Mouse (Mus musculus): ENCODE measurements around the gene Rnaseh2a. TPM values are rescaled to one million over a fixed set of nuclear protein-coding genes. Genes with fewer than 3 reads are reported as not detected.

The Rnaseh2a gene
- polyA plus RNA-seq, 1 experiment from 2014 or later = 80.1 TPM

DNA sequence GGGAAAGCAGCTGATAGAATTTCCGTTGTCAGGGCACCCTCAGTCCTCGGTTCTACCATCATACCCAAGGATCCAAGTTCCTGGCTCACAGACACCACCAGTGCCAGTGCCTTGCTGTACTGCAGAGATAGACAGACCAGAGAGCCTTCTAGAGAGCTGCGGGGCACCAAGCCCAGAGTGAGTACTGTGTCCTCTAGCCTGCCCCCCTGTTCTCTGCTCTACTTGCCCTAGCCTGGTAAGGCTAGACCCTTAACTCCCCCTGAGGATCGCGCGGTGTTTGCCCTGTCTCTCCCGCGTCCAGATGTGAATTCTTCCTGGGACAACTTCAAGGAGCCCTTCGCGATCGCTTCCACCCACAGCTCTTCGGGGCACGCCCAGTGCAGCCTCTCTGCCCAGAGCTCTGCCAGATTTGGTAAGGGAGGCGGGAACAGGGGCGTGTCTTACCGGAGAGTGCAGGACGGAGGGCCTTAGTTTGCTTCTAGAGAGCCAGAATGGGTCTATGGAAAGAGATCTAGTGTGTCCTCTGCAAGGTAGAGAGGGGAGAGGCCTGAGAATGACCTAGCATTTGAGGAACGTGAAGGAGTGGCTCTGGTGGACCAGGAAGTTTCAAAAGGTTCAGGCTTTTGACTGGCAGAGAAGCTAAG lies 16.8 kb downstream of the Rnaseh2a start:
- WGBS = 6% methylated on average over 18 of the region's 18 CpGs
- 0 out of 2 replicates have a peak overlapping the region, but pooled peaks have one; percentile 13 for H3K9ac ChIP-seq (ENCODE audit: low read length)
- no peak for TF ChIP-seq EP300 (optimal IDR thresholded peaks at IDR 0.05)
- TF ChIP-seq CTCF (IDR thresholded peaks at IDR 0.05; ENCODE audit: low read depth) = no peak
- no peak overlapping the region for H3K27ac ChIP-seq (replicated peaks)
- no peak overlapping the region for H3K4me3 ChIP-seq (ENCODE audit: low read depth, low read length)
- DNase-seq (ENCODE audit: low spot score) (peak; percentile 74), ATAC-seq (ENCODE audit: low FRiP score, low TSS enrichment) (peak; percentile 62)
- no peaks in the 10 kb centered on the region for H3K9me3 ChIP-seq (ENCODE audit: control insufficient read depth, low read length)
- no peaks in the 10 kb centered on the region for H3K27me3 ChIP-seq (ENCODE audit: control insufficient read depth, insufficient read depth, low read length)
- H3K4me2 ChIP-seq (replicated peaks; ENCODE audit: low read depth) = peak overlapping the region; percentile 34
- H3K36me3 ChIP-seq (ENCODE audit: control insufficient read depth, insufficient read depth, low read length) = peaks cover under 1% of the 10 kb centered on the region; the same call in 1 of the 2 replicates
- H3K4me1 ChIP-seq (replicated peaks; ENCODE audit: control insufficient read depth, insufficient read depth) = peaks cover 3% of the 10 kb centered on the region; the same call in 1 of the 2 replicates

DNA sequence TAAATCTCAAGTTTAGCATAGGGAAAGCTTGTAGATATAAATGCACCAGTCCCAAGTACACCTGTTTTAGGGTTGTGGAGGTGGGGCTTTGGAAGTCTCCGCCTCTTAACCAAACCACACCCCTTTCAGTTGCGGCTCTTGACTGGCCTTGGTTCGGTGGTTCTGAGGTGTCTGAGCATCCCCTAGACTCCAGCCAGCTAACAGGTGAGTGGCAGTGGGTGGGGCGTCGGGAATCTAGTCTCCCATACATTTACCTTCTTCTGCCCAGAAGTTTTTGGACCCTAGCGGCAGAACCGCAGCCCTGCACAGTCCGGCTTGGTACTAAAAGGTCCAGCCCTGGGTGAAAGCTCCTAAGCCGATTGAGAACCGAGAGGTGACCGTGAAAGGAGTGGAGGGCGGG lies 19.8 kb downstream of the Rnaseh2a start:
- Histone ChIP-seq H3K27me3 (ENCODE audit: control insufficient read depth, insufficient read depth, low read length) (peaks cover 11% of the 10 kb centered on the region; the same call in 1 of the 2 replicates), H3K27ac (replicated peaks) (no peak overlapping the region), H3K36me3 (ENCODE audit: control insufficient read depth, insufficient read depth, low read length) (no peaks in the 10 kb centered on the region), H3K9me3 (ENCODE audit: control insufficient read depth, low read length) (no peaks in the 10 kb centered on the region), H3K4me1 (replicated peaks; ENCODE audit: control insufficient read depth, insufficient read depth) (peaks cover 3% of the 10 kb centered on the region; the same call in 1 of the 2 replicates), H3K4me2 (replicated peaks; ENCODE audit: low read depth) (no peak overlapping the region), H3K9ac (ENCODE audit: low read length) (no peak overlapping the region), H3K4me3 (ENCODE audit: low read depth, low read length) (no peak overlapping the region)
- DNase-seq (ENCODE audit: low spot score) (no peak), ATAC-seq (ENCODE audit: low FRiP score, low TSS enrichment) (no peak; the same call in 1 of the 2 replicates)
- WGBS = 20% methylated on average over 12 of the region's 12 CpGs
- TF ChIP-seq EP300 (optimal IDR thresholded peaks at IDR 0.05) (no peak), CTCF (IDR thresholded peaks at IDR 0.05; ENCODE audit: low read depth) (no peak)

DNA sequence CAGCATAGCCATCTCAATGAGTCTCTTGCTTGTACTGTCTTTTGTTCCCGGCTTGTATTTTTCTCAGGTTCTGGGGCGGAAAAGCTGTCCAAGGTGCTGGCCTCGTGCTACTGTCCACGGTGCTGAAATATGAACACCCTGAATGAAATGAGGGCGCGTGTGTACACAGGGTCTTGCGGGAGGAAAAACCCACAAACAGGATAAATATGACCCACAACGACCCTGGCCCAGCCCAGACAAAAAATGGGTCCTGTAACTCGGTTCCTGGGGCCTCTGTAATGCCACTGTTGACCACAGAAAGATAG lies 22.4 kb downstream of the Rnaseh2a start:
- Histone ChIP-seq H3K27me3 (ENCODE audit: control insufficient read depth, insufficient read depth, low read length) (peaks cover 15% of the 10 kb centered on the region; the same call in 1 of the 2 replicates), H3K36me3 (ENCODE audit: control insufficient read depth, insufficient read depth, low read length) (no peaks in the 10 kb centered on the region), H3K9ac (ENCODE audit: low read length) (no peak overlapping the region), H3K4me1 (replicated peaks; ENCODE audit: control insufficient read depth, insufficient read depth) (no peaks in the 10 kb centered on the region), H3K9me3 (ENCODE audit: control insufficient read depth, low read length) (no peaks in the 10 kb centered on the region), H3K4me2 (replicated peaks; ENCODE audit: low read depth) (no peak overlapping the region), H3K27ac (replicated peaks) (no peak overlapping the region), H3K4me3 (ENCODE audit: low read depth, low read length) (no peak overlapping the region)
- 12% methylated on average over 9 of the region's 9 CpGs for WGBS
- ATAC-seq (ENCODE audit: low FRiP score, low TSS enrichment) = peak; percentile 39; the same call in 1 of the 2 replicates
- DNase-seq (ENCODE audit: low spot score) = peak; percentile 63
- TF ChIP-seq CTCF (IDR thresholded peaks at IDR 0.05; ENCODE audit: low read depth) (no peak), EP300 (optimal IDR thresholded peaks at IDR 0.05) (no peak)

DNA sequence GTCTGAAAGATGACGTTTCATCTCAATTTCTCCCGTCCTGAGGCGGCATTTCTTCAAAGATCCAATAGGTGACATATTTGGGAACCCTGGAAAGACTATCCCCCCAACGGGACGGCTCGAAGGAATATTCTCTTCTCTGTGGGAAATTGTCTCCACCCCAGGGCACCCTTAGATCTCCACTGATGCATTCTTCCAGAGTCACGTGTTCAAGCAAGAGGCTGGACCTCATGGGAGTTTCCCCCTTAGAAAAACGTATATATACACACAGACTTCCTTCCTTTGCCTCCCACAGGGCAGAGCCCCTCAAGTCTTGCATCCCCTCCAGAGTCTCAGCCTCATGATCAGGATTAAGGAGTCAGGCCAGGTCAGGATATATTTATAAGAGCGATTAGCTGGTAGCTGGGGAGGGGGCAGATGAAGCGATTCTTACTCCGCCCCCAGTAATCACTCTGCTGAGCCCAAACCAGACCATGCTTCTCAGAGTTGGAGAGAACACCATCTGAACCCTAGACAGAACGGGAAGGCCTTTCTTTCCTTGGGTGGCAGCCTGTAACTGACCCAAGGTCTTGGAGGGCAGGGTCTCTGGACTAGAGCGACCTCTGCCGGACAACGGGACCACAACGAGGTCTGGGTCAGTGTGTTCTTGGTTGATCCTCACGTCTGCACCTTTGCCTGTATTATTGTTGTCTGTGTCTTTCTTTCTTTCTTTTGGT lies 22.9 kb downstream of the Rnaseh2a start, which contains the start of gene Rtbdn:
TSS of gene Rtbdn (plus strand) at position 464 of the 713 bp plus-strand sequence.
- 0 out of 2 replicates have a peak, but pooled peaks have one; percentile 6 for ATAC-seq (ENCODE audit: low FRiP score, low TSS enrichment)
- H3K4me3 ChIP-seq (ENCODE audit: low read depth, low read length) = peak within 1 kb of the TSS; percentile 37
- whole genome bisulfite sequencing = 10% methylated on average over 17 of the region's 17 CpGs

DNA sequence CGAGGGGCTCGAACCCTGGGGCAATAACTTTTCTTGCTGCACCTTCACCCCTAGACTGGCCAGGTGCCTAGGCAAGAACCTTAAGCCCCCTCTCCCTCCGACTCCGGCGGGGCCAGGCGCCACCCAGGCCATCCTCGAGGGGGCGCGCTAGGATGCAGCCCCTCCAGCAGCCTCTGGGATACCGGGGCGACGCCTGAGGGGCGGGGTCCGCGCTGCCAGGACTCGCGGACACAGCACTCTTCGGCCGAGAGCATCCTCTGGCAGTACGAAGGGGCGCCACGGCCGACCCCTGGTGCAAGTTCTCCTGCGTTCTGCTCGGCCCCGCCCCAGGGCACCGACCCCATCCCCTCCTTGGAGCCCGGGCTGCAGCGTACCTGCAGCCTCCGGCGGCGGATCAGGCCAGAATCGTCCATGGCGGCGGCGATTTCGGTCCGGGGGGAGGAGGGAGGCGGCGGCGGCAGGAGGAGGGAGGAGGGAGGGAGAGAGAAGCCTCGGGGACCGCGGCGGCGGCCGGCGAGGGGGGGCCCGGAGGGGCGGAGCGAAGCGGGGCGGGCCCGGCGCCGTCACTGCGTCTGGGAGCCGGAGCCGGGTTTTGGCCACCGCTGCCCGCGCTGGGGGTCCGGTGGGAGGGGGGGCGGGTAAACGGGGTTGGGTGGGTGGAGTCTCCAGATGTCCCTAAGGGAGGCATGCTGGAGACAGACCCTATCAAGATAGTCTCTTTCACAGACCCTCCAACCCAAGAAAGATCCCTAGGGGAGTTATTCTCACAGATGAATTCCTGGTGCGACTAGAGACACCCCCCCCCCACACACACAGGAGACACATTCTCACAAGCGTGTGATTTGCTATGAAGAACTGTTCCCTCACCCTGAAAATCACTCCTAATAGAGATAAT lies 23.7 kb downstream of the Rnaseh2a start:
- DNase-seq (ENCODE audit: low spot score) (no peak), ATAC-seq (ENCODE audit: low FRiP score, low TSS enrichment) (peak; percentile 35)
- Histone ChIP-seq H3K9ac (ENCODE audit: low read length) (no peak overlapping the region), H3K4me3 (ENCODE audit: low read depth, low read length) (peak overlapping the region; percentile 37), H3K4me1 (replicated peaks; ENCODE audit: control insufficient read depth, insufficient read depth) (no peaks in the 10 kb centered on the region), H3K9me3 (ENCODE audit: control insufficient read depth, low read length) (no peaks in the 10 kb centered on the region), H3K36me3 (ENCODE audit: control insufficient read depth, insufficient read depth, low read length) (no peaks in the 10 kb centered on the region), H3K4me2 (replicated peaks; ENCODE audit: low read depth) (peak overlapping the region; percentile 56), H3K27me3 (ENCODE audit: control insufficient read depth, insufficient read depth, low read length) (peaks cover 15% of the 10 kb centered on the region; the same call in 1 of the 2 replicates), H3K27ac (replicated peaks) (no peak overlapping the region)
- under 1% methylated on average over 26 of the region's 67 CpGs for WGBS
- TF ChIP-seq EP300 (optimal IDR thresholded peaks at IDR 0.05) = no peak
- TF ChIP-seq CTCF (IDR thresholded peaks at IDR 0.05; ENCODE audit: low read depth) = peak; percentile 25; the same call in 1 of the 2 replicates

More for the DNA sequence above, 22.9 kb downstream of the Rnaseh2a start, which contains the start of gene Rtbdn:
- peak within 1 kb of the TSS; percentile 56 for H3K4me2 ChIP-seq (replicated peaks; ENCODE audit: low read depth)
- no peaks in the 10 kb centered on the region for H3K4me1 ChIP-seq (replicated peaks; ENCODE audit: control insufficient read depth, insufficient read depth)
- no peak for DNase-seq (ENCODE audit: low spot score)
- no peak for TF ChIP-seq EP300 (optimal IDR thresholded peaks at IDR 0.05)
- peak; percentile 51 for TF ChIP-seq CTCF (IDR thresholded peaks at IDR 0.05; ENCODE audit: low read depth)
- H3K27me3 ChIP-seq (ENCODE audit: control insufficient read depth, insufficient read depth, low read length) = peaks cover 15% of the 10 kb centered on the region; the same call in 1 of the 2 replicates
- no peak within 1 kb of the TSS for H3K27ac ChIP-seq (replicated peaks)
- H3K36me3 ChIP-seq (ENCODE audit: control insufficient read depth, insufficient read depth, low read length) = no peaks in the 10 kb centered on the region
- H3K9ac ChIP-seq (ENCODE audit: low read length) = no peak within 1 kb of the TSS
- H3K9me3 ChIP-seq (ENCODE audit: control insufficient read depth, low read length) = no peaks in the 10 kb centered on the region
